Mouse (Mus musculus): ENCODE results near the gene Prss53. TPM values are rescaled to one million over a fixed set of nuclear protein-coding genes. Genes with fewer than 3 reads are reported as not detected.
"Not testable (repeated sequence)": the region's sequence is repeated elsewhere in the genome, so short reads cannot be mapped to it uniquely, and the experiment has no call there.

Prss53 gene
- polyA plus RNA-seq, 1 experiment from 2014 or later, result 0.45 TPM

GRCm38 (mm10) chr7:127850906-127851305 is 39.9 kb downstream of the Prss53 start:
- TF ChIP-seq CTCF (IDR thresholded peaks at IDR 0.05), result no peak
- ChIA-PET POLR2A (no interaction called here), CTCF (interaction anchor here (2.0 kb wide), 2 partner anchors 10 to 20 kb away, joined by 4 to 6 read pairs; no protein-coding TSS in a partner anchor)
- no peak for ATAC-seq
- in situ Hi-C loops (cut with MboI; ENCODE audit: low pct_unique_long_range_greater_than_20kb), result no loop called here
- no peak for DNase-seq (ENCODE audit: low read depth, low spot score)
- no peaks in the 10 kb centered on the region for H3K27me3 ChIP-seq

DNA sequence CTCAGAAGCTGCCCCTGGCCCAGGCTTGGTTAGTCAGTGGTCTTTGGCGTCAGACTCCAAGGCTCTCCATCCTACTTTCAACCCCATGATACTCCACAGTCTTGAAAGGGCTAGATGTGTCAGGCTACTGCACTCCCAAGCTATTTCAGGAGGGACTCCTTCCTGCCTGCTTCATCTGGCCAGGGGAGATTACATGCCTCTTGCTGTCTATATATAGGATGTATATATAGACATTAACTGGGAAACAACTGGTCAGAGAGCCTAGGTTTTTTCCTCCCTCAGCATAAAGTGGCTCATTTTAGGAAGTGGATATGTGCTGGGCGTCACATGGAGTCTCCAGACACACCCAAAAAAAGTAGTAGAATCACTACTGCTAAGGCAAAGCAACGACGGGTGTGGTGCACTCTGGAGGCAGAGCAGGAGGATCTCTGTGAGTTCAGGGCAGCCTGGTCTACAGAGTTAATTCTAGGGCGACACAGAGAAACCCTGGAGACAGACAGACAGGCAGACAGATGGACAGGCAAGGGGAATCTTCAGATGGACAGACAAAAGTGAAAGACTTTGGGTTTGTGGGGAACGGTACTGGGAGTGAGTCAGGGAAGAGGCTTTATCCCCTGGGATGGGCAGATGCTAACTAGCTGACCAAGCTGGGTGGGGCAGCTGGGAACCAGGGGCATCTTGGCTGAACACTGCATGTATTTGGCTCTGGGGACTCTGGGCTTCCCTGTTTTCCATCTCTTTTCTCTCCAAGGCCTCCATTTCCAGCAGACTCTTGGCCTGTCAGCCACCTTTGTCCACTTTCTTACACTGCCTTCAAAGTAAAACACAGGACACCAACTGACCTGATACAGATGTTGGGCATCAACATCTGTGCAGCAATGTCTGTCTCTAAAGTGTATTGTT is 40.5 kb downstream of the Prss53 start:
- no peak for DNase-seq (ENCODE audit: low read depth, low spot score)
- ChIA-PET POLR2A (interaction anchor here (0.7 kb wide), 1 partner anchor 10 kb away, joined by 3 read pairs; no protein-coding TSS in a partner anchor), CTCF (interaction anchor here (1.5 to 2.0 kb wide), 3 partner anchors 10 to 20 kb away, joined by 4 to 6 read pairs (median 5); no protein-coding TSS in a partner anchor)
- ATAC-seq, result no peak
- in situ Hi-C loops (cut with MboI; ENCODE audit: low pct_unique_long_range_greater_than_20kb), result no loop called here
- TF ChIP-seq CTCF (IDR thresholded peaks at IDR 0.05), result no peak
- no peaks in the 10 kb centered on the region for H3K27me3 ChIP-seq

- ChIA-PET POLR2A (interaction anchor here (1.7 kb wide), 1 partner anchor 41 kb away, joined by 4 read pairs; no protein-coding TSS in a partner anchor), CTCF (no interaction called here)
- DNase-seq (ENCODE audit: low read depth, low spot score), result peak; percentile 38
- in situ Hi-C loops (cut with MboI; ENCODE audit: low pct_unique_long_range_greater_than_20kb), result no loop called here
- H3K27me3 ChIP-seq, result no peaks in the 10 kb centered on the region
- TF ChIP-seq CTCF (IDR thresholded peaks at IDR 0.05), result no peak
- peak; percentile 68 for ATAC-seq
These were observed 48.6 kb downstream of the Prss53 start for GRCm38 (mm10) chr7:127842001-127842718.

DNA sequence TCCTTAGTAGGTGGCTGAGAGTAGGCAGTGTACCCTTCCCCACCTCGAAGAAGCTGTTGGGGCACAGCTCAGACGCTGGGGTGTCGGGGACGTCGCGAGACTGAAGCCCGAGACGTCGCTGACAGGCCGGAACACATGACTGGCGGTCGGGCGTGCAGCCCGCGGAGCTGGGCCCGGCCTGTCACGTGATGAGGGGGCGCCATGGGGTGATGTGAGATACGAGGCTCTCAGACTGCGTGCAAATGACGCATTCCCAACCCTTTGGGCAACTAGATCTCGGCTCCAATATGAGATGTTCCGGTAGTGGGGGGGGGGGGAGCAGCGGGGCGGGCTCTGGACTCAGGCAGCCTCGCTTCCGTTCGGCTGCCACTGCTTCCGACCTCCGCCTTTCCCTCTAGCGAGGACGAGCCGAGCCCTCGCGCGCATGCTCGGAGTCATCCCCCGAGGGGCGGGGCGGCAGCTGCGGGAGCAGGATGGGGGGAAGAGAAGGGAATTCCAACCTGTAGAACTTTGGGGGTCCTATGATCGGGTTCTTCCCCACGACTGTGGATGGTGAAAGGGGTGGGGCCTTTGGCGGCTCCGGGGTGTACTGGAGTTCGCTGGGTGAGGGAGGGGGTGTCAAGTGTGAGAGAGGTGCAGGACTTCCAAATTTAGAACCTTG is 49.3 kb downstream of the Prss53 start:
- no peak for TF ChIP-seq CTCF (IDR thresholded peaks at IDR 0.05)
- peak; percentile 70 for ATAC-seq
- POLR2A ChIA-PET, result interaction anchor here (0.7 to 1.8 kb wide), 4 partner anchors 33 to 91 kb away, joined by 3 to 5 read pairs (median 4); partner anchors contain the start of gene Setd1a
- in situ Hi-C loops (cut with MboI; ENCODE audit: low pct_unique_long_range_greater_than_20kb), result no loop called here
- CTCF ChIA-PET, result interaction anchor here (2.0 kb wide), 1 partner anchor 8 kb away, joined by 6 read pairs; no protein-coding TSS in a partner anchor
- no peaks in the 10 kb centered on the region for H3K27me3 ChIP-seq
- DNase-seq (ENCODE audit: low read depth, low spot score), result peak; percentile 66

GRCm38 (mm10) chr7:127840886-127841285 is 49.9 kb downstream of the Prss53 start:
- no peaks in the 10 kb centered on the region for H3K27me3 ChIP-seq
- ChIA-PET CTCF (interaction anchor here (2.0 kb wide), 1 partner anchor 9 kb away, joined by 6 read pairs; no protein-coding TSS in a partner anchor), POLR2A (interaction anchor here (0.7 to 1.8 kb wide), 5 partner anchors 9 to 92 kb away, joined by 3 to 5 read pairs (median 3); partner anchors contain the start of gene Setd1a)
- DNase-seq (ENCODE audit: low read depth, low spot score), result no peak
- TF ChIP-seq CTCF (IDR thresholded peaks at IDR 0.05), result no peak
- in situ Hi-C loops (cut with MboI; ENCODE audit: low pct_unique_long_range_greater_than_20kb), result no loop called here
- ATAC-seq, result peak; percentile 13

- in situ Hi-C loops (cut with MboI; ENCODE audit: low pct_unique_long_range_greater_than_20kb); H3K27me3 ChIP-seq; DNase-seq (ENCODE audit: low read depth, low spot score); ATAC-seq: not testable (repeated sequence)
- ChIA-PET CTCF (interaction anchor here (2.0 kb wide), 1 partner anchor 10 kb away, joined by 6 read pairs; no protein-coding TSS in a partner anchor), POLR2A (interaction anchor here (0.9 to 1.8 kb wide), 2 partner anchors 10 to 63 kb away, joined by 3 to 5 read pairs; partner anchors contain the start of gene Setd1a)
These were observed 50.7 kb downstream of the Prss53 start for GRCm38 (mm10) chr7:127840031-127840430.

DNA sequence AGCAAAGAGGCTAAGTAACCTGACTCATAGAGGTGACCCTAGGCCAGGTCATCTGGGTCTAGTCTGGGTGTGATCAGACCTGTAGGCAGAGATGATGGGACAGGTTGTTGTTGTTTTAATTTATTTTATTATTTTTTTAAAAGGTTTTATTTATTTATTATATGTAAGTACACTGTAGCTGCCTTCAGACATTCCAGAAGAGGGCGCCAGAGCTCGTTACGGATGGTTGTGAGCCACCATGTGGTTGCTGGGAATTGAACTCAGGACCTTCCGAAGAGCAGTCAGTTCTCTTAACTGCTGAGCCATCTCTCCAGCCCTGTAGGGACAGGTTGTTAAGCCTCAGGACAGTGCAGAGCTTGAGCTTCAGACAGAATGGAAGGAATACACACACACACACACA is 52.9 kb downstream of the Prss53 start:
- CTCF ChIA-PET; H3K27me3 ChIP-seq; ATAC-seq; POLR2A ChIA-PET; in situ Hi-C loops (cut with MboI; ENCODE audit: low pct_unique_long_range_greater_than_20kb); DNase-seq (ENCODE audit: low read depth, low spot score): not testable (repeated sequence)

- ATAC-seq (no peak), DNase-seq (ENCODE audit: low read depth, low spot score) (no peak)
- CTCF ChIA-PET, result no interaction called here
- no peaks in the 10 kb centered on the region for H3K27me3 ChIP-seq
- POLR2A ChIA-PET, result no interaction called here
- no peak for TF ChIP-seq CTCF (IDR thresholded peaks at IDR 0.05)
- in situ Hi-C loops (cut with MboI; ENCODE audit: low pct_unique_long_range_greater_than_20kb), result no loop called here
These were observed 53.3 kb downstream of the Prss53 start for GRCm38 (mm10) chr7:127837473-127837872.

Other genes with a start within 250 kb of the Prss53 start
- 53.6 TPM for gene Bcl7c, start 182.0 kb downstream of the Prss53 start, polyA plus RNA-seq (2021)
- gene Ctf1, start 178.2 kb downstream of the Prss53 start, polyA plus RNA-seq (2021), result 10.8 TPM
- gene Ctf2, start 158.8 kb downstream of the Prss53 start, polyA plus RNA-seq (2021), result 0.09 TPM
- gene Fbxl19, start 146.4 kb downstream of the Prss53 start, polyA plus RNA-seq (2021), result 38.6 TPM
- gene Orai3, start 121.2 kb downstream of the Prss53 start, polyA plus RNA-seq (2021), result 25.8 TPM
- 30.0 TPM for gene Setd1a, start 114.3 kb downstream of the Prss53 start, polyA plus RNA-seq (2021)
- 4.5 TPM for gene Gm49388, start 105.4 kb downstream of the Prss53 start, polyA plus RNA-seq (2021)
- 30.1 TPM for gene Hsd3b7, start 90.4 kb downstream of the Prss53 start, polyA plus RNA-seq (2021)
- 133 TPM for gene Stx4a, start 66.7 kb downstream of the Prss53 start, polyA plus RNA-seq (2021)
- gene Stx1b, start 66.4 kb downstream of the Prss53 start, polyA plus RNA-seq (2021), result 0.23 TPM
- gene Zfp646, start 14.7 kb downstream of the Prss53 start, polyA plus RNA-seq (2021), result 22.3 TPM
- gene Zfp668, start 14.1 kb downstream of the Prss53 start, polyA plus RNA-seq (2021), result 8.9 TPM
- not detected for gene Gm21974, start 4.5 kb upstream of the Prss53 start, polyA plus RNA-seq (2021)
- 77.0 TPM for gene Vkorc1, start 4.6 kb upstream of the Prss53 start, polyA plus RNA-seq (2021)
- 75.7 TPM for gene Bckdk, start 13.1 kb upstream of the Prss53 start, polyA plus RNA-seq (2021)
- 22.1 TPM for gene Kat8, start 21.5 kb upstream of the Prss53 start, polyA plus RNA-seq (2021)
- gene Prss8, start 39.1 kb upstream of the Prss53 start, polyA plus RNA-seq (2021), result 0.05 TPM
- 6.8 TPM for gene Prss36, start 55.8 kb upstream of the Prss53 start, polyA plus RNA-seq (2021)
- 469 TPM for gene Fus, start 76.5 kb upstream of the Prss53 start, polyA plus RNA-seq (2021)
- 0.10 TPM for gene Pycard, start 102.9 kb upstream of the Prss53 start, polyA plus RNA-seq (2021)
- 0.17 TPM for gene Trim72, start 113.0 kb upstream of the Prss53 start, polyA plus RNA-seq (2021)
- not detected for gene Itgam, start 171.7 kb upstream of the Prss53 start, polyA plus RNA-seq (2021)
- gene Gm49368, start 171.7 kb upstream of the Prss53 start, polyA plus RNA-seq (2021), result not detected
- 0.01 TPM for gene Itgax, start 238.6 kb upstream of the Prss53 start, polyA plus RNA-seq (2021)